Mouse (Mus musculus) CH12.LX (cell line): ENCODE results near the gene Ccser1. TPM values are rescaled to one million over a fixed set of nuclear protein-coding genes. Genes with fewer than 3 reads are reported as not detected.

Experiments
- DNase-seq: peaks from one replicate; pipeline ENCODE4 v3.0.0-alpha.2; 2013; ENCODE audit errors: extremely low read depth
- H3K27ac ChIP-seq: 2 replicates; pipeline ENCODE4 v1.5.1; 2012; ENCODE audit warnings: low read depth, mild to moderate bottlenecking, control low read depth, moderate library complexity; ENCODE audit not compliant: insufficient read depth
- H3K27me3 ChIP-seq: replicated peaks from 2 replicates; pipeline ENCODE3; 2012; ENCODE audit warnings: inconsistent platforms
- H3K36me3 ChIP-seq, 2 experiments: replicated peaks in 1 of 2; 2 replicates each; pipeline versions ENCODE3 to v1.6.1; 2012; ENCODE audit warnings: inconsistent platforms in 1 of 2, low read length in 1 of 2, mild to moderate bottlenecking in 1 of 2, mixed read lengths in 1 of 2, moderate library complexity in 1 of 2; ENCODE audit not compliant: control insufficient read depth in 1 of 2, insufficient read depth in 1 of 2
- H3K4me1 ChIP-seq, 2 experiments: 2 replicates each; pipeline ENCODE4 v1.6.1; 2012; ENCODE audit warnings: inconsistent platforms in 1 of 2, moderate library complexity in 1 of 2; ENCODE audit not compliant: insufficient read depth in 2 of 2, control insufficient read depth in 1 of 2
- H3K4me2 ChIP-seq: 2 replicates; pipeline ENCODE4 v1.6.1; 2012; ENCODE audit warnings: low read depth, mild to moderate bottlenecking, control low read depth; ENCODE audit not compliant: poor library complexity, insufficient read depth, severe bottlenecking
- H3K4me3 ChIP-seq, 3 experiments: fragments of 150-350 bp in 1 of 3; sonication (generic) in 1 of 3; replicated peaks in 1 of 3; 2 replicates each; pipeline versions ENCODE3 to v1.5.1; 2011 to 2012; ENCODE audit warnings: low read depth in 2 of 3, low read length in 2 of 3, mild to moderate bottlenecking in 2 of 3, moderate library complexity in 2 of 3, control low read depth in 1 of 3, improper control_type of control experiment in 1 of 3, inconsistent platforms in 1 of 3, mixed read lengths in 1 of 3; ENCODE audit not compliant: poor library complexity in 1 of 3
- H3K79me2 ChIP-seq: replicated peaks from 2 replicates; pipeline ENCODE4 v1.6.1; 2012; ENCODE audit warnings: mild to moderate bottlenecking, moderate library complexity; ENCODE audit not compliant: control insufficient read depth, poor library complexity, insufficient read depth, severe bottlenecking; ENCODE audit errors: extremely low read depth
- H3K9ac ChIP-seq: 2 replicates; pipeline ENCODE4 v1.6.1; 2012; ENCODE audit warnings: low read depth, mild to moderate bottlenecking, control low read depth, moderate library complexity; ENCODE audit not compliant: insufficient read depth
- H3K9me3 ChIP-seq: replicated peaks from 2 replicates; pipeline ENCODE3; 2012; ENCODE audit warnings: low read length, inconsistent platforms, mixed read lengths
- CHD1 ChIP-seq: IDR thresholded peaks from 2 replicates; pipeline ENCODE4 v1.6.1; 2012; ENCODE audit warnings: low read depth, low read length, improper control_type of control experiment, inconsistent platforms
- CTCF ChIP-seq, 2 experiments: IDR thresholded peaks in 1 of 2; conservative IDR thresholded peaks in 1 of 2; 2 replicates each; pipeline ENCODE4 v1.5.1; 2011 to 2012; ENCODE audit warnings: low read depth in 2 of 2, low read length in 2 of 2, improper control_type of control experiment in 1 of 2, inconsistent platforms in 1 of 2, mild to moderate bottlenecking in 1 of 2, moderate library complexity in 1 of 2
- EP300 ChIP-seq: IDR thresholded peaks from 2 replicates; pipeline ENCODE4 v1.6.1; 2011; ENCODE audit warnings: low read length, improper control_type of control experiment
- GABPA ChIP-seq: IDR thresholded peaks from 2 replicates; pipeline ENCODE4 v1.6.1; 2012; ENCODE audit warnings: low read depth, low read length, improper control_type of control experiment, inconsistent platforms; ENCODE audit not compliant: insufficient replicate concordance
- HCFC1 ChIP-seq: IDR thresholded peaks from 2 replicates; pipeline ENCODE4 v1.6.1; 2012; ENCODE audit warnings: low read depth, mild to moderate bottlenecking, inconsistent platforms, low read length, improper control_type of control experiment
- IRF4 ChIP-seq: IDR thresholded peaks from 2 replicates; pipeline ENCODE4 v1.6.1; 2014; ENCODE audit warnings: low read depth, mild to moderate bottlenecking, inconsistent platforms, low read length, improper control_type of control experiment
- JUN ChIP-seq: IDR thresholded peaks from 2 replicates; pipeline ENCODE4 v1.6.1; 2011; ENCODE audit warnings: low read depth, mild to moderate bottlenecking, low read length, improper control_type of control experiment, moderate library complexity; ENCODE audit not compliant: insufficient read depth
- JUND ChIP-seq: conservative IDR thresholded peaks from 2 replicates; pipeline ENCODE4 v1.6.1; 2011; ENCODE audit warnings: low read depth, low read length, improper control_type of control experiment
- KAT2A ChIP-seq: IDR thresholded peaks from 2 replicates; pipeline ENCODE4 v1.6.1; 2012; ENCODE audit warnings: low read length, improper control_type of control experiment, inconsistent platforms; ENCODE audit not compliant: insufficient replicate concordance
- MAFK ChIP-seq: IDR thresholded peaks from 2 replicates; pipeline ENCODE4 v1.6.1; 2011; ENCODE audit warnings: low read length, improper control_type of control experiment; ENCODE audit not compliant: insufficient replicate concordance
- MAX ChIP-seq: IDR thresholded peaks from 2 replicates; pipeline ENCODE4 v1.6.1; 2011; ENCODE audit warnings: low read length, improper control_type of control experiment
- MAZ ChIP-seq: IDR thresholded peaks from 2 replicates; pipeline ENCODE4 v1.6.1; 2012; ENCODE audit warnings: low read depth, mild to moderate bottlenecking, inconsistent platforms, low read length, improper control_type of control experiment, moderate library complexity
- MXI1 ChIP-seq: IDR thresholded peaks from 2 replicates; pipeline ENCODE4 v1.6.1; 2011; ENCODE audit warnings: mild to moderate bottlenecking, low read depth, low read length, improper control_type of control experiment
- NELFE ChIP-seq: IDR thresholded peaks from 2 replicates; pipeline ENCODE4 v1.6.1; 2011; ENCODE audit warnings: low read depth, low read length, improper control_type of control experiment
- NRF1 ChIP-seq: IDR thresholded peaks from 2 replicates; pipeline ENCODE4 v1.6.1; 2014; ENCODE audit warnings: low read depth, mild to moderate bottlenecking, inconsistent platforms, low read length, improper control_type of control experiment, moderate library complexity
- POLR2A ChIP-seq: IDR thresholded peaks from 2 replicates; pipeline ENCODE4 v1.6.1; 2011; ENCODE audit warnings: low read depth, mild to moderate bottlenecking, improper control_type of control experiment, low read length
- POLR2AphosphoS2 ChIP-seq: IDR thresholded peaks from 2 replicates; pipeline ENCODE4 v1.6.1; 2011; ENCODE audit warnings: low read depth, low read length, improper control_type of control experiment
- RAD21 ChIP-seq: IDR thresholded peaks from 2 replicates; pipeline ENCODE4 v1.6.1; 2011; ENCODE audit warnings: low read depth, mild to moderate bottlenecking, low read length, improper control_type of control experiment, moderate library complexity
- SIN3A ChIP-seq: IDR thresholded peaks from 2 replicates; pipeline ENCODE4 v1.6.1; 2012; ENCODE audit warnings: low read length, improper control_type of control experiment, inconsistent platforms
- TBP ChIP-seq: conservative IDR thresholded peaks from 2 replicates; pipeline ENCODE4 v1.6.1; 2011; ENCODE audit warnings: low read depth, low read length, improper control_type of control experiment
- TCF12 ChIP-seq: IDR thresholded peaks from 2 replicates; pipeline ENCODE4 v1.6.1; 2014; ENCODE audit warnings: low read depth, mild to moderate bottlenecking, inconsistent platforms, low read length, improper control_type of control experiment
- USF1 ChIP-seq: IDR thresholded peaks from 2 replicates; pipeline ENCODE4 v1.6.1; 2014; ENCODE audit warnings: low read depth, mild to moderate bottlenecking, inconsistent platforms, low read length, improper control_type of control experiment
- USF2 ChIP-seq: conservative IDR thresholded peaks from 2 replicates; pipeline ENCODE4 v1.6.1; 2011; ENCODE audit warnings: low read depth, low read length, improper control_type of control experiment
- ZC3H11A ChIP-seq: IDR thresholded peaks from 2 replicates; pipeline ENCODE4 v1.6.1; 2012; ENCODE audit warnings: low read depth, mild to moderate bottlenecking, inconsistent platforms, low read length, improper control_type of control experiment
- ZMIZ1 ChIP-seq: IDR thresholded peaks from 2 replicates; pipeline ENCODE4 v1.6.1; 2012; ENCODE audit warnings: low read depth, mild to moderate bottlenecking, inconsistent platforms, low read length, improper control_type of control experiment
- ZNF384 ChIP-seq: IDR thresholded peaks from 2 replicates; pipeline ENCODE4 v1.6.1; 2012; ENCODE audit warnings: low read depth, low read length, improper control_type of control experiment, inconsistent platforms
- dilution Hi-C: fragments of 300-500 bp; cut with MboI; formaldehyde crosslinking; loops from 2 replicates; pipeline ENCODE4 v1.14.3; 2020; ENCODE audit warnings: low sequenced_read_pairs; ENCODE audit not compliant: extremely low pct_unique_long_range_greater_than_20kb, extremely low pct_ligation_motif_present
- in situ Hi-C: fragments of 300-500 bp; cut with MboI; formaldehyde crosslinking; loops from 3 replicates; pipeline ENCODE4 v1.14.3; 2019; ENCODE audit warnings: low sequenced_read_pairs, low pct_ligation_motif_present, low pct_unique_long_range_greater_than_20kb, mixed read lengths
- polyA plus RNA-seq: library from polyadenylated mRNA; unstranded; fragments of >175 nt; gene quantifications from 2 replicates; pipeline ENCODE4 v1.2.1, GENCODE M21; 2012; ENCODE audit warnings: low read depth; ENCODE audit not compliant: insufficient read length
- total RNA-seq, 2 experiments: library from RNA; depleted of rRNA; stranded (reverse); fragments of 300-350 nt in 1 of 2; fragments of >200 nt in 1 of 2; gene quantifications; 2 replicates each; pipeline ENCODE4 v1.2.3; 2012 to 2014

Gene Ccser1
- total and polyA plus RNA-seq, 3 experiments = not detected

DNA sequence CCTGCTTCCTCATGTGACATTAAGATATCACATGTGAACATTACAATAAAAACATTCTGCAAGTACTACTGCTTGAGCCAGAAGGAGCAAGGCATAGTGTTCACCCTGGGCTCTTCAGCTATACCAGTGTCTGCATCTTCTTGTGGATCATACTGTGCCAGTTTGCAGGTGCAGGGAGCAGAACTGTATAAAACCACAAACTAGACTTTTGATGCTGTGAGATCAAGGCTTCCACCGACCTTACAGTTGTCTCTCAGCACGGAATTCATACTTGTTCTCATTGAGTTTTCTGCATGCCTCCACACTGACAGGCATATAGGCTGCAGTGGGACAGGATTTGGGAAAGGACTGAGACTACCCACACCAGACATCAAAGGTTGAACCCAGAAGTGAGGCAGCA lies 146.0 kb downstream of the Ccser1 start:
- dilution Hi-C loops = no loop called here
- H3K4me1 ChIP-seq = no peaks in the 10 kb centered on the region

DNA sequence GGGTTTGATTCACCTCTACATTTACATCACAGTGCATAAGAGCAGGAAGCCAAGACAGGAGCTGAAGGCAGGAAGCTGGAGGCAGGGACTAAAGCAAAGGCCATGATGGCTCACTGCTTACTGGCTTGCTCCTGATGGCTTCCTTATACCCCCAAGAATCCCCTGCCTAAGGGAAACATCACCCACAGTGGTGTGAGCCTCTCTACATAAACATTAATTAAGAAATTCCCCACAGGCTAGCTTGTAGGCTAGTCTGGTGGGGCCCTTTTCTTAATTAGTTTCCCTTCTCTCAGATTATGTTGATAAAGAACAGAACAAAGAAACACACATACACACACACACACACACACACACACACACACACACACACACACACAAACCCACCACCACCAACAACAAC lies 148.9 kb downstream of the Ccser1 start:
- H3K4me1 ChIP-seq = no peaks in the 10 kb centered on the region
- H3K4me2 ChIP-seq = no peak overlapping the region
- H3K27ac ChIP-seq = no peak overlapping the region
- H3K9me3 ChIP-seq = peaks cover 46% of the 10 kb centered on the region
- H3K36me3 ChIP-seq = no peaks in the 10 kb centered on the region
- H3K9ac ChIP-seq = no peak overlapping the region
- H3K27me3 ChIP-seq = no peaks in the 10 kb centered on the region
- H3K4me3 ChIP-seq = no peak overlapping the region
- TF ChIP-seq EP300 (no peak), KAT2A (no peak), JUN (no peak), GABPA (no peak), ZNF384 (no peak), MXI1 (no peak), POLR2A (no peak), MAZ (no peak), USF1 (no peak), ZC3H11A (no peak), RAD21 (no peak), NRF1 (no peak)
- H3K79me2 ChIP-seq = no peaks in the 10 kb centered on the region
- no peak for DNase-seq
- dilution Hi-C loops = no loop called here
- in situ Hi-C loops = no loop called here

More for the DNA sequence above, 146.0 kb downstream of the Ccser1 start:
- peaks cover 47% of the 10 kb centered on the region for H3K9me3 ChIP-seq
- H3K4me3 ChIP-seq = no peak overlapping the region
- TF ChIP-seq USF1 (no peak), TCF12 (no peak), USF2 (no peak), JUND (no peak), HCFC1 (no peak), ZMIZ1 (no peak), RAD21 (no peak), SIN3A (no peak), MAFK (no peak), CHD1 (no peak), MAX (no peak), IRF4 (no peak), TBP (no peak), NELFE (no peak), KAT2A (no peak), POLR2AphosphoS2 (no peak), CTCF (conservative IDR thresholded peaks at IDR 0.05 in 1 of 2, IDR thresholded peaks at IDR 0.05 in 1 of 2; ENCODE audit: low read depth in 2 of 2, low read length in 2 of 2) (no peak)
- TF ChIP-seq, all 38 proteins: peak for 0
- no peak overlapping the region for H3K9ac ChIP-seq
- no peak overlapping the region for H3K4me2 ChIP-seq
- H3K79me2 ChIP-seq = no peaks in the 10 kb centered on the region
- no peak overlapping the region for H3K27ac ChIP-seq
- no peak for DNase-seq
- no peaks in the 10 kb centered on the region for H3K36me3 ChIP-seq
- in situ Hi-C loops = no loop called here
- H3K27me3 ChIP-seq = no peaks in the 10 kb centered on the region
